Mouse (Mus musculus) large intestine, adult 2 months (tissue): Measurements from ENCODE around the gene Slc27a1. TPM values are rescaled to one million over a fixed set of nuclear protein-coding genes. Genes with fewer than 3 reads are reported as not detected.

Experiments
- polyA plus RNA-seq: library from polyadenylated mRNA; depleted of rRNA; stranded (reverse); fragments of >200 nt; gene quantifications from 2 replicates; pipeline ENCODE4 v1.2.3, GENCODE M21; 2012; rRNA removed

Slc27a1 gene
- polyA plus RNA-seq, 1 experiment, result 19.4 TPM

Other genes with a start within 250 kb of the Slc27a1 start
- 82.1 and 104 TPM in 2 replicates for gene Use1, start 202.0 kb upstream of the Slc27a1 start, polyA plus RNA-seq
- gene Ocel1, start 197.6 kb upstream of the Slc27a1 start, polyA plus RNA-seq, result 14.4 and 21.2 TPM in 2 replicates
- gene Nr2f6, start 186.9 kb upstream of the Slc27a1 start, polyA plus RNA-seq, result 118 and 144 TPM in 2 replicates
- 5.9 and 9.0 TPM in 2 replicates for gene Ushbp1, start 173.1 kb upstream of the Slc27a1 start, polyA plus RNA-seq
- gene Babam1, start 172.0 kb upstream of the Slc27a1 start, polyA plus RNA-seq, result 106 and 114 TPM in 2 replicates
- 17.0 and 24.2 TPM in 2 replicates for gene Ankle1, start 162.9 kb upstream of the Slc27a1 start, polyA plus RNA-seq
- gene Abhd8, start 105.2 kb upstream of the Slc27a1 start, polyA plus RNA-seq, result 16.8 and 18.8 TPM in 2 replicates
- gene Mrpl34, start 103.9 kb upstream of the Slc27a1 start, polyA plus RNA-seq, result 94.1 and 124 TPM in 2 replicates
- gene Dda1, start 99.7 kb upstream of the Slc27a1 start, polyA plus RNA-seq, result 78.5 and 80.9 TPM in 2 replicates
- gene Ano8, start 82.9 kb upstream of the Slc27a1 start, polyA plus RNA-seq, result 7.3 and 8.9 TPM in 2 replicates
- 18.5 and 23.7 TPM in 2 replicates for gene Gtpbp3, start 80.8 kb upstream of the Slc27a1 start, polyA plus RNA-seq
- gene Plvap, start 57.1 kb upstream of the Slc27a1 start, polyA plus RNA-seq, result 122 and 163 TPM in 2 replicates
- gene Ccdc194, start 43.2 kb upstream of the Slc27a1 start, polyA plus RNA-seq, result 0.05 TPM in 1 of 2 replicates, not detected in the other
- 114 and 131 TPM in 2 replicates for gene Bst2, start 31.4 kb upstream of the Slc27a1 start, polyA plus RNA-seq
- gene Mvb12a, start 26.0 kb upstream of the Slc27a1 start, polyA plus RNA-seq, result 144 and 164 TPM in 2 replicates
- 0.71 and 1.0 TPM in 2 replicates for gene Tmem221, start 10.0 kb upstream of the Slc27a1 start, polyA plus RNA-seq
- not detected in 2 replicates for gene Nxnl1, start 2.3 kb upstream of the Slc27a1 start, polyA plus RNA-seq
- gene Pgls, start 23.3 kb downstream of the Slc27a1 start, polyA plus RNA-seq, result 109 and 111 TPM in 2 replicates
- gene Fam129c, start 28.8 kb downstream of the Slc27a1 start, polyA plus RNA-seq, result 3.3 and 4.1 TPM in 2 replicates
- gene Colgalt1, start 42.1 kb downstream of the Slc27a1 start, polyA plus RNA-seq, result 45.0 and 68.0 TPM in 2 replicates
- 1.0 and 1.3 TPM in 2 replicates for gene Unc13a, start 102.9 kb downstream of the Slc27a1 start, polyA plus RNA-seq
- gene Jak3, start 107.4 kb downstream of the Slc27a1 start, polyA plus RNA-seq, result 15.0 and 15.3 TPM in 2 replicates
- 12.1 and 17.2 TPM in 2 replicates for gene Insl3, start 120.3 kb downstream of the Slc27a1 start, polyA plus RNA-seq
- 69.3 and 160 TPM in 2 replicates for gene B3gnt3, start 132.9 kb downstream of the Slc27a1 start, polyA plus RNA-seq
- gene Fcho1, start 156.8 kb downstream of the Slc27a1 start, polyA plus RNA-seq, result 16.9 and 22.0 TPM in 2 replicates